Mouse (Mus musculus) heart, embryonic 14.5 days (tissue): ENCODE measurements around the gene Bckdk. TPM values are rescaled to one million over a fixed set of nuclear protein-coding genes. Genes with fewer than 3 reads are reported as not detected.

Source experiments
- ATAC-seq: fragments of 200-750 bp; cut with Nextera tagmentation; 2 replicates; pipeline ENCODE4 v1.8.0; 2017; ENCODE audit warnings: low read depth, moderate TSS enrichment; ENCODE audit not compliant: insufficient number of reproducible peaks, insufficient read depth, low FRiP score
- H3K27ac ChIP-seq, 2 experiments: fragments of 200-500 bp in 1 of 2; fragments of 300-500 bp in 1 of 2; sonication (generic) in 1 of 2; replicated peaks in 1 of 2; 2 replicates each; pipeline ENCODE4 v1.5.1; 2012 to 2014; ENCODE audit warnings: low read depth in 2 of 2, low read length in 2 of 2, control low read depth in 1 of 2, mild to moderate bottlenecking in 1 of 2, mixed read lengths in 1 of 2; ENCODE audit not compliant: control insufficient read depth in 1 of 2, insufficient read depth in 1 of 2
- H3K27me3 ChIP-seq: fragments of 300-500 bp; sonication (generic); 2 replicates; pipeline ENCODE4 v1.6.1; 2014; ENCODE audit warnings: mild to moderate bottlenecking, low read length, control low read depth; ENCODE audit not compliant: control insufficient read depth, insufficient read depth
- H3K36me3 ChIP-seq: fragments of 300-500 bp; sonication (generic); 2 replicates; pipeline ENCODE4 v1.6.1; 2014; ENCODE audit warnings: mild to moderate bottlenecking, control low read depth, low read length, mixed read lengths; ENCODE audit not compliant: control insufficient read depth, insufficient read depth
- H3K4me1 ChIP-seq, 2 experiments: fragments of 200-500 bp in 1 of 2; fragments of 300-500 bp in 1 of 2; sonication (generic) in 1 of 2; 2 replicates each; pipeline ENCODE4 v1.6.1; 2012 to 2014; ENCODE audit warnings: low read length in 2 of 2, control low read depth in 1 of 2, mixed read lengths in 1 of 2; ENCODE audit not compliant: control insufficient read depth in 2 of 2, insufficient read depth in 2 of 2
- H3K4me2 ChIP-seq: fragments of 300-500 bp; sonication (generic); 2 replicates; pipeline ENCODE4 v1.6.1; 2014; ENCODE audit warnings: mild to moderate bottlenecking, low read length
- H3K4me3 ChIP-seq, 2 experiments: fragments of 200-500 bp in 1 of 2; fragments of 300-500 bp in 1 of 2; sonication (generic) in 1 of 2; 2 replicates each; pipeline ENCODE4 v1.5.1; 2012 to 2014; ENCODE audit warnings: low read length in 2 of 2, mild to moderate bottlenecking in 2 of 2, control low read depth in 1 of 2, low read depth in 1 of 2, moderate library complexity in 1 of 2; ENCODE audit not compliant: control insufficient read depth in 1 of 2, insufficient read depth in 1 of 2
- H3K9ac ChIP-seq: fragments of 300-500 bp; sonication (generic); 2 replicates; pipeline ENCODE4 v1.6.1; 2014; ENCODE audit warnings: mild to moderate bottlenecking, low read length
- H3K9me3 ChIP-seq: fragments of 300-500 bp; sonication (generic); 2 replicates; pipeline ENCODE4 v1.6.1; 2016; ENCODE audit warnings: low read length, control low read depth; ENCODE audit not compliant: control insufficient read depth
- WGBS: fragments of 180-500 bp; shearing (Covaris S2); extraction: QIAGEN DNeasy Blood & Tissue Kit; methylation state at CpG from one replicate; pipeline ENCODE4 v1.1.7; 2014; 5-methylcytosine and 5-hydroxymethylcytosine counted together
- polyA plus RNA-seq: library from polyadenylated mRNA; unstranded; fragments of >200 nt; fragmentation: Nextera tagmentation; extraction: Ambion mirVana; gene quantifications from 2 replicates; pipeline ENCODE4 v1.2.1, GENCODE M21; 2014

Gene Bckdk
- polyA plus RNA-seq, 1 experiment from 2014 or later, result 167 TPM

DNA sequence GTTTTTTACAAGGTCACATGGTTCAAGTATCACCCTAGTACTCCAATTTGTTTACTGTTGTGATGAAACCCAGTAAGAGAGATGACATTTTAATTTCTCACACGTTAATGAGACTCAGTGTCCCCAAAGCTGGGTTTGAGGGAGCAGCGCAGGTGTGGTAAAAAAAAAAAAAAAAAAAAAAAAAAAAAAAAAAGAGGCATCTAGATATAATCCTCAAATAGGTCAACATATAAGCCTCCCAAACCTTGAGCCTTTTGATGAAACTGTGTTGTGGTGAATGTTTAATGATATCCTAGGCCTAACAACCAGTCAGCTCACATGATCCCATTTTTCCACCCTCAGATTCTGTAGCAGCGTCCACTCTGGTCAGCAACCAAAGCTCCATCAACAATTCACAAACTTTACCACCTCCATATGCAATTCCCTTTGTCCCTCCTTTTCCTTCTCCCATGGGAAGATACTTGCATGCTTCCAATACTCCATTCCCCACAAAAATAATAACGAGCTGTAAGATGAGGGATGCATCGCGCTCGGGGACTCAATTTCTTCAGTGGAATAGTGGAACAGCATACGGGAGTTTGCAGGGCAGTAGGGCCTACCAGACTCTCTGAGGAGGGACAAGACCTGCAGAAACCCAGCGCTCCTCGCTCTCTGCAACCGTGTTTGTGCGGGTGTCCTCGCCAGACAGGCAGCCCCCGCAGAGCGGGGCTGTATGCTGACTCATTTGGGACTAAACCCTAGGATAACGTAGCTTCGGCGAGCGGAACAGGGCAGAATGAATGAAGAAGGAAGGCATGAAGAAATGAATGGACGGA lies 28.9 kb upstream of the Bckdk start:
- Histone ChIP-seq H3K27me3 (no peaks in the 10 kb centered on the region), H3K9ac (peak overlapping the region; percentile 96), H3K36me3 (peaks cover 35% of the 10 kb centered on the region), H3K4me3 (peak overlapping the region; percentile 88 to 95), H3K9me3 (no peaks in the 10 kb centered on the region), H3K4me2 (peak overlapping the region; percentile 94), H3K4me1 (peaks cover 0 to 21% of the 10 kb centered on the region in 2 experiments; a peak in 2 of 4 replicates), H3K27ac (peak overlapping the region; percentile 93 to 97)
- 7% methylated on average over 20 of the region's 20 CpGs for WGBS
- ATAC-seq, result no peak

DNA sequence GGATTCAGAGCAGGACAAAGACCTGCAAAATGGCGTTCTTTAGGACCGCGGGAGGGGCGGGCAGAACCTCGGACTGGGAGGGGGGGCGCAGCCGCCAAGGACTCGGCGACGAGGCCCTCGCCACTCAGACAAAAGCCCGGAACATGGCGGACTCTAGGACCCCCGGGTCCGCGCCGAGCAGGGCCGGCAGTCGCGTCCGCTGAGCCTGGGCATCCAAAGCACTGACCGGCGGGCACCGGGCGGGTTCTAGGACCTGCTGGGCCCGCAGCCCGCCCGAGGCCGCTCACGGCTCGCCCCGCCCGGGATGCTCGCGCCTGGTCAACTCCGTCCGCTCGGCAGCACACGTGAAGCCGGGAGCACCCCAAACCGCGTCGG lies 28.3 kb upstream of the Bckdk start:
- Histone ChIP-seq H3K4me3 (peak overlapping the region; percentile 88 to 95), H3K9ac (peak overlapping the region; percentile 96), H3K4me2 (peak overlapping the region; percentile 94), H3K36me3 (peaks cover 38% of the 10 kb centered on the region), H3K27me3 (no peaks in the 10 kb centered on the region), H3K27ac (peak overlapping the region; percentile 93 to 97), H3K4me1 (peaks cover 0 to 21% of the 10 kb centered on the region in 2 experiments; a peak in 2 of 4 replicates), H3K9me3 (no peaks in the 10 kb centered on the region)
- peak; percentile 91 for ATAC-seq
- under 1% methylated on average over 39 of the region's 43 CpGs for WGBS

DNA sequence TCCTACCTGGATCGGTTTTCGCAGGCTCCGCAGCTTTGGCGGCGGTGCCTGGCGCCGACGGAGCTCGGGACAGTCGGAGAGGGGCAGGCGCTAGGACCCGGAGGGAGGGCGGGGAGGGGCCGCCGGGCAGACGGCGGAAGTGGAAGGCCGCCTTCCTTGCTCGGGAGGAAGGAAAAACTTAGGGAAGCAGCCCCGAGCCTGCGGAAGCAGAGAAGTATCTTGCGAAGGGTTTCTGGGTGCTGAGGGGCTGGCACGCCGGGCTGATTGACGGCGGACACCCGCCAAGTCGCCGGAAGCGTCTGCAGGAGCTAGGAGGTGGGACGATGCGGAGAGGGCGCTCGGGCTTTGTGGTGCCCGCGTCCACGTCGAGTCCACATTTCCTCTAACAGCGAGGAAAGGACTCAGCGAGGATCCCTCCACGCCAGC lies 27.8 kb upstream of the Bckdk start, which contains the start of gene Zfp646:
Gene Zfp646, plus strand, starts transcription at position 181 of the 426 bp plus-strand sequence.
- under 1% methylated on average over 41 of the region's 41 CpGs for WGBS
- H3K9ac ChIP-seq, result peak within 1 kb of the TSS; percentile 96
- H3K36me3 ChIP-seq, result peaks cover 40% of the 10 kb centered on the region
- H3K27me3 ChIP-seq, result no peaks in the 10 kb centered on the region
- H3K4me2 ChIP-seq, result peak within 1 kb of the TSS; percentile 94
- H3K9me3 ChIP-seq, result no peaks in the 10 kb centered on the region
- peak within 1 kb of the TSS; percentile 93 to 97 for H3K27ac ChIP-seq
- peak; percentile 88 for ATAC-seq
- H3K4me1 ChIP-seq, result peaks cover 0 to 21% of the 10 kb centered on the region in 2 experiments; a peak in 2 of 4 replicates
- peak within 1 kb of the TSS; percentile 88 to 95 for H3K4me3 ChIP-seq

DNA sequence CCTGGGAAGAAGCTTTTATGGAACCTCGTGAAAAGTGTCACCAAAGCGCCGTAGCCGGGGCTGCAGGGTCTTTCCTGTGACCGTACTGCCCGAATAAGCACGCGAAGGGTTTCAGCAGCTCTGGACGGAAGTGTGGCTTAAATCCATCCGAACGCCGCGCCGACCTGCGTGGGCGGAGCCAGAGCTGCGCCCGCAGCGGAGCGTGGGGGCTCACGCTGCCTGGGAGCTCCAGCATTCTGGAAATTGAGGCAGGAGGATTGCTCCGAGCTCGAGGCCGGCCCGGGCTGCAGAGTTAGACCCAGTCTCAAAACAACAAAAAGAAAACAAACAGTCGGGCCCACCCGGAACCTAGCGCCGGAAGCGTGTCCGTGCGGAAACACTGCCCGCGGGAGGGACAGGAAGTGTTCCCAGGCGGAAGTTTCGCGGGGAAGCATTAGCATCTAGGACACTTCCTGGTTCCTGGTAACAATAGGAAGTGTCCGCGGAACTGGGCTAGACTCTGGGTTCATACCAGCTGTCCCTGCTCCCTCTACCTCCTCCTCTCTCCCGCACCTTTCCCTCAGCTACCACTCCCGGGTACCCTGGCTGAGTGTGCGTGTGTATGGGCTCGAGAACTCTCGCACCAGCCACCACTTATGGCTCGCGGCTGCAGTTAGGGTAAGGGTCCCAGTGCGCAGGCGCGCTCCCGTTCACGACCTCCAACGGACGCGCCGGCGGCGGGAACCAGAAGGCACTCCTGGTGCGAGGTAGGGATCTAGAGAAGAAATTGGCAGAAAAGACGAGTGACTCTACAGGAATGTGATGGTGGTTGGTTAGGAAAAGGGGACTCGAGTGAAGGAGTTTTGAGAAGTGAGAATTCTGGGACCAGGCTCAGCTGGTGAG lies 27.2 kb upstream of the Bckdk start, which contains the start of gene Zfp668:
Gene Zfp668, minus strand, starts transcription at position 362 of the 882 bp plus-strand sequence.
- Histone ChIP-seq H3K4me2 (peak within 1 kb of the TSS; percentile 94), H3K4me3 (peak within 1 kb of the TSS; percentile 88 to 95), H3K9ac (peak within 1 kb of the TSS; percentile 96), H3K27ac (peak within 1 kb of the TSS; percentile 93 to 97), H3K36me3 (peaks cover 47% of the 10 kb centered on the region), H3K4me1 (peaks cover 0 to 21% of the 10 kb centered on the region in 2 experiments; a peak in 2 of 4 replicates), H3K9me3 (no peaks in the 10 kb centered on the region), H3K27me3 (no peaks in the 10 kb centered on the region)
- peak; percentile 55 for ATAC-seq
- under 1% methylated on average over 60 of the region's 60 CpGs for WGBS

DNA sequence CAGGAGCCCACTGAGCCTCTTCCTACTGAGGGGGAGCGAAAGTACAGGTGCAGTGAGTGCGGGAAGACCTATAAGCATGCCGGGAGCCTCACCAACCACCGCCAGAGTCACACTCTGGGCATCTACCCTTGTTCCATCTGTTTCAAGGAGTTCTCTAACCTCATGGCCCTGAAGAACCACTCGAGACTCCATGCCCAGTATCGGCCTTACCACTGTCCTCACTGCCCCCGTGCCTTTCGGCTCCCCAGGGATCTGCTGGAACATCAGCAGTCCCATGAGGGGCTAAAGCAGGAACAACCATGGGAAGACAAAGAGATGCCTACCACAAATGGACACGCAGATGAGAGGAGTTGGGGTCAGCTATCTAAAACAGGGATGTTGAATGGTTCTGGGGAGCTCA lies 24.6 kb upstream of the Bckdk start:
- H3K4me3 ChIP-seq, result no peak overlapping the region
- ATAC-seq, result no peak
- H3K27ac ChIP-seq, result no peak overlapping the region
- no peaks in the 10 kb centered on the region for H3K27me3 ChIP-seq
- peaks cover 5 to 28% of the 10 kb centered on the region in 2 experiments; a peak in 2 of 4 replicates for H3K4me1 ChIP-seq
- WGBS, result 93% methylated on average over 9 of the region's 9 CpGs
- H3K9ac ChIP-seq, result no peak overlapping the region
- H3K36me3 ChIP-seq, result peaks cover 67% of the 10 kb centered on the region
- H3K9me3 ChIP-seq, result no peaks in the 10 kb centered on the region
- no peak overlapping the region for H3K4me2 ChIP-seq

DNA sequence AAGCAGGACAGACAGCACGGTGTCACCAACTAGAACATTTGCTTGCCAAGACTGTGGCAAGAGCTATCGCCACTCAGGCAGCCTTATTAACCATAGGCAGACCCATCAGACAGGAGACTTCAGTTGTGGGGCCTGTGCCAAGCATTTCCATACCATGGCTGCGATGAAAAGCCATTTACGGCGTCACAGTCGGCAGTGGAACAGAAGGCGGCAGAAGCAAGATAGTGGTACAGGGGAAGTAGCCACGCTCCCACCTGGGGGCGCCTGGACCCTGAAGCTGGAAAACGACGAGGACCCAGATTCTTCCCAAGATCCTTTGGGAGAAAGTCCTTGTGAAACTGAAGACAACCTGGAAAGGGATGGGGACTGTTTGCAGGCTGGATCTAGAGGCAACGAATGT lies 23.5 kb upstream of the Bckdk start:
- 79% methylated on average over 12 of the region's 12 CpGs for WGBS
- ATAC-seq, result no peak
- H3K27me3 ChIP-seq, result no peaks in the 10 kb centered on the region
- H3K4me1 ChIP-seq, result peaks cover 5 to 21% of the 10 kb centered on the region in 2 experiments; a peak in 2 of 4 replicates
- H3K4me2 ChIP-seq, result no peak overlapping the region
- no peak overlapping the region for H3K27ac ChIP-seq
- H3K9me3 ChIP-seq, result no peaks in the 10 kb centered on the region
- H3K9ac ChIP-seq, result no peak overlapping the region
- H3K36me3 ChIP-seq, result peaks cover 78% of the 10 kb centered on the region
- no peak overlapping the region for H3K4me3 ChIP-seq

DNA sequence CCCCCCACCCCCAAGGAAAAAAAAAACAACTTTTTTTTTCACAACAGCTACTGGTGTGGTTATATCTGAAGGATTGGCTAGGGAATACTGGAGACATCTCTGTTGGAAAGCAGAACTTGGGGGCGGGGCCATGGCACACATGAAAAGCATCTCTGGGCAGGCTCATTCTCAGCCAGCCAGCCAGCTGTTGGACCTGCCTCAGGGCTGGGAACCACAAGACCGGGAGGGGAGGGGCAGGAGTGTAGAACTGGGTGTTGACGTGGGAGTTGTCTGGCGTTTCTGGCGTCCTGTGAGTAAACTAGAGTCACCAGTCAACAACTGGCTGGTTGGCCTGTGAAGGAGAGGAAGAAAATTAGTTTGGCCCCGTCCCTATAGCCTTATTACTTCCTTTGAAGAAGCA lies 17.9 kb upstream of the Bckdk start:
- Histone ChIP-seq H3K9me3 (no peaks in the 10 kb centered on the region), H3K4me3 (no peak overlapping the region), H3K27me3 (no peaks in the 10 kb centered on the region), H3K9ac (no peak overlapping the region), H3K4me1 (peaks cover 5 to 15% of the 10 kb centered on the region in 2 experiments; a peak in 2 of 4 replicates), H3K4me2 (no peak overlapping the region), H3K36me3 (peaks cover 96% of the 10 kb centered on the region), H3K27ac (no peak overlapping the region)
- WGBS, result 64% methylated on average over 6 of the region's 6 CpGs
- no peak for ATAC-seq
